Comparison of ENCODE assay signal across 8 mouse cellular contexts in genomic region chr10:79707162-79707561, GRCm38 (mm10). TPM values are rescaled to one million over a fixed set of nuclear protein-coding genes. Genes with fewer than 3 reads are reported as not detected.
DNase-seq lines count a peak whose midpoint lies in the region; ATAC-seq and TF ChIP-seq lines count a peak whose summit lies in the region.
"Had no signal": no experiment of that assay in that cellular context is flagged by ENCODE, and none has a peak within 500 bp of the region (broad histone marks: within the 10 kb centered on the region; RNA-seq: fewer than 3 reads in every experiment).

No protein-coding gene starts in this region.

- no peak overlapping the region for H3K9ac ChIP-seq in lung, postnatal 0 days (replicated peaks; ENCODE audit: low read depth)
- 0 out of 2 replicates have a peak overlapping the region, but pooled peaks have one; percentile 24 for H3K9ac ChIP-seq in intestine, embryonic 16.5 days (ENCODE audit: low read depth, low read length)
- H3K9ac ChIP-seq in stomach, embryonic 15.5 days: no peak overlapping the region

- TF ChIP-seq EP300 in lung, postnatal 0 days (IDR thresholded peaks at IDR 0.05): no peak

- peak overlapping the region; percentile 58; the same call in 1 of the 2 replicates for H3K4me2 ChIP-seq in lung, postnatal 0 days (replicated peaks; ENCODE audit: low read depth, low read length)
- peak overlapping the region; percentile 88; the same call in 1 of the 2 replicates for H3K4me2 ChIP-seq in intestine, embryonic 16.5 days (ENCODE audit: low read depth, low read length)
- peak overlapping the region; percentile 83; the same call in 1 of the 2 replicates for H3K4me2 ChIP-seq in stomach, embryonic 15.5 days

- no peak for ATAC-seq in lung, postnatal 0 days
- ATAC-seq in intestine, embryonic 16.5 days: no peak
- no peak for ATAC-seq in stomach, embryonic 15.5 days (ENCODE audit: insufficient read depth, low FRiP score, low read depth)

- H3K36me3 ChIP-seq in lung, postnatal 0 days (ENCODE audit: insufficient read depth, low read length): peaks cover 18% of the 10 kb centered on the region
- peaks cover 66% of the 10 kb centered on the region for H3K36me3 ChIP-seq in embryonic facial prominence, embryonic 10.5 days (replicated peaks)
- peaks cover 27% of the 10 kb centered on the region; the same call in 1 of the 2 replicates for H3K36me3 ChIP-seq in intestine, embryonic 16.5 days (ENCODE audit: control insufficient read depth, insufficient read depth, low read length)
- peaks cover 33% of the 10 kb centered on the region for H3K36me3 ChIP-seq in stomach, embryonic 15.5 days

- no peak overlapping the region for H3K4me3 ChIP-seq in lung, postnatal 0 days (ENCODE audit: low read depth, low read length)
- H3K4me3 ChIP-seq in embryonic facial prominence, embryonic 10.5 days: peak overlapping the region; percentile 69
- H3K4me3 ChIP-seq in intestine, embryonic 16.5 days (ENCODE audit: low read length): no peak overlapping the region
- no peak overlapping the region for H3K4me3 ChIP-seq in stomach, embryonic 15.5 days (replicated peaks)

- peaks cover 18% of the 10 kb centered on the region for H3K4me1 ChIP-seq in lung, postnatal 0 days (ENCODE audit: insufficient read depth, low read depth, low read length)
- H3K4me1 ChIP-seq in embryonic facial prominence, embryonic 10.5 days: peaks cover 38% of the 10 kb centered on the region
- H3K4me1 ChIP-seq in intestine, embryonic 16.5 days (ENCODE audit: control insufficient read depth, insufficient read depth, low read length): peaks cover 40% of the 10 kb centered on the region
- H3K4me1 ChIP-seq in stomach, embryonic 15.5 days: peaks cover 36% of the 10 kb centered on the region

- no peaks in the 10 kb centered on the region for H3K27me3 ChIP-seq in lung, postnatal 0 days (replicated peaks; ENCODE audit: insufficient read depth, low read length)
- H3K27me3 ChIP-seq in embryonic facial prominence, embryonic 10.5 days (replicated peaks; ENCODE audit: low read depth, poor library complexity, severe bottlenecking): no peaks in the 10 kb centered on the region
- H3K27me3 ChIP-seq in intestine, embryonic 16.5 days (replicated peaks; ENCODE audit: control insufficient read depth, insufficient read depth, low read length): no peaks in the 10 kb centered on the region
- no peaks in the 10 kb centered on the region for H3K27me3 ChIP-seq in stomach, embryonic 15.5 days (replicated peaks)

- no peaks in the 10 kb centered on the region for H3K9me3 ChIP-seq in lung, postnatal 0 days (ENCODE audit: low read length)
- no peaks in the 10 kb centered on the region for H3K9me3 ChIP-seq in embryonic facial prominence, embryonic 10.5 days
- no peaks in the 10 kb centered on the region for H3K9me3 ChIP-seq in intestine, embryonic 16.5 days (ENCODE audit: control insufficient read depth, low read length)
- H3K9me3 ChIP-seq in stomach, embryonic 15.5 days: no peaks in the 10 kb centered on the region

- no peak for TF ChIP-seq CTCF in lung, postnatal 0 days (IDR thresholded peaks at IDR 0.05)

- peak overlapping the region; percentile 11; the same call in 1 of the 2 replicates for H3K27ac ChIP-seq in lung, postnatal 0 days (ENCODE audit: low read length)
- no peak overlapping the region for H3K27ac ChIP-seq in embryonic facial prominence, embryonic 10.5 days (replicated peaks)
- H3K27ac ChIP-seq in intestine, embryonic 16.5 days (ENCODE audit: low read length): 0 out of 2 replicates have a peak overlapping the region, but pooled peaks have one; percentile 14
- peak overlapping the region; percentile 21; the same call in 1 of the 2 replicates for H3K27ac ChIP-seq in stomach, embryonic 15.5 days
- H3K27ac ChIP-seq: macrophage had no signal

- 31% methylated on average over 1 of the region's 1 CpGs for WGBS in lung, postnatal 0 days
- WGBS in embryonic facial prominence, embryonic 10.5 days: 80% methylated on average over 1 of the region's 1 CpGs
- 76% methylated on average over 1 of the region's 1 CpGs for WGBS in intestine, embryonic 16.5 days
- WGBS in stomach, embryonic 15.5 days: 70% methylated on average over 1 of the region's 1 CpGs

- DNase-seq in lung, postnatal 0 days (ENCODE audit: low spot score): peak; percentile 49
- DNase-seq in lung, postnatal 14 days: no peak
- DNase-seq in embryonic facial prominence, embryonic 10.5 days (ENCODE audit: low spot score): no peak
- no peak for DNase-seq in layer of hippocampus, postnatal 36 days
- no peak for DNase-seq in right cerebral cortex, postnatal 25 days

RNA-seq across cellular contexts. Expression of gene Bsg, which starts 2.9 kb away (rescaled TPM):
- polyA plus RNA-seq in lung, postnatal 0 days (2015; fragmentation: Nextera tagmentation; extraction: Ambion mirVana): 1,234 and 1,299 TPM in 2 replicates
- 591 and 608 TPM in 2 replicates for polyA plus RNA-seq in embryonic facial prominence, embryonic 10.5 days (2016; fragmentation: Nextera tagmentation; extraction: Ambion mirVana)
- 1,158 and 1,189 TPM in 2 replicates for polyA plus RNA-seq in intestine, embryonic 16.5 days (2015; fragmentation: Nextera tagmentation; extraction: Ambion mirVana)
- polyA plus RNA-seq in stomach, embryonic 15.5 days (2015; fragmentation: Nextera tagmentation; extraction: Ambion mirVana): 1,050 and 1,128 TPM in 2 replicates
- total RNA-seq in layer of hippocampus, postnatal 36 days (2021): 100 to 1,000 TPM; 555 to 610 TPM

RNA-seq across cellular contexts. Expression of gene Hcn2, which starts 9.3 kb away (rescaled TPM):
- polyA plus RNA-seq in lung, postnatal 0 days (2015; fragmentation: Nextera tagmentation; extraction: Ambion mirVana): 0.12 and 0.15 TPM in 2 replicates
- 0.04 TPM in 1 of 2 replicates, not detected in the other for polyA plus RNA-seq in embryonic facial prominence, embryonic 10.5 days (2016; fragmentation: Nextera tagmentation; extraction: Ambion mirVana)
- polyA plus RNA-seq in intestine, embryonic 16.5 days (2015; fragmentation: Nextera tagmentation; extraction: Ambion mirVana): 0.04 TPM in 1 of 2 replicates, not detected in the other
- polyA plus RNA-seq in stomach, embryonic 15.5 days (2015; fragmentation: Nextera tagmentation; extraction: Ambion mirVana): 0.08 and 0.14 TPM in 2 replicates
- 100 to 1,000 TPM; 106 to 118 TPM for total RNA-seq in layer of hippocampus, postnatal 36 days (2021)

RNA-seq across cellular contexts. Expression of gene Gzmm, which starts 18.3 kb away (rescaled TPM):
- polyA plus RNA-seq in lung, postnatal 0 days (2015; fragmentation: Nextera tagmentation; extraction: Ambion mirVana): 0.57 and 0.69 TPM in 2 replicates
- 0.88 and 1.5 TPM in 2 replicates for polyA plus RNA-seq in embryonic facial prominence, embryonic 10.5 days (2016; fragmentation: Nextera tagmentation; extraction: Ambion mirVana)
- polyA plus RNA-seq in intestine, embryonic 16.5 days (2015; fragmentation: Nextera tagmentation; extraction: Ambion mirVana): 0.21 and 0.56 TPM in 2 replicates
- polyA plus RNA-seq in stomach, embryonic 15.5 days (2015; fragmentation: Nextera tagmentation; extraction: Ambion mirVana): 0.40 and 0.57 TPM in 2 replicates
- 1 to 10 TPM; 2.4 to 2.5 TPM for total RNA-seq in layer of hippocampus, postnatal 36 days (2021)
- polyA plus RNA-seq: macrophage had no signal

RNA-seq across cellular contexts. Expression of gene Cdc34, which starts 25.2 kb away (rescaled TPM):
- 52.7 and 64.3 TPM in 2 replicates for polyA plus RNA-seq in lung, postnatal 0 days (2015; fragmentation: Nextera tagmentation; extraction: Ambion mirVana)
- polyA plus RNA-seq in embryonic facial prominence, embryonic 10.5 days (2016; fragmentation: Nextera tagmentation; extraction: Ambion mirVana): 240 and 250 TPM in 2 replicates
- 120 and 128 TPM in 2 replicates for polyA plus RNA-seq in intestine, embryonic 16.5 days (2015; fragmentation: Nextera tagmentation; extraction: Ambion mirVana)
- polyA plus RNA-seq in stomach, embryonic 15.5 days (2015; fragmentation: Nextera tagmentation; extraction: Ambion mirVana): 107 and 108 TPM in 2 replicates
- total RNA-seq in layer of hippocampus, postnatal 36 days (2021): 10 to 100 TPM; 67.0 to 70.2 TPM

RNA-seq across cellular contexts. Expression of gene Tpgs1, which starts 38.0 kb away (rescaled TPM):
- 64.6 and 71.2 TPM in 2 replicates for polyA plus RNA-seq in lung, postnatal 0 days (2015; fragmentation: Nextera tagmentation; extraction: Ambion mirVana)
- polyA plus RNA-seq in embryonic facial prominence, embryonic 10.5 days (2016; fragmentation: Nextera tagmentation; extraction: Ambion mirVana): 62.6 and 63.5 TPM in 2 replicates
- 56.8 and 64.4 TPM in 2 replicates for polyA plus RNA-seq in intestine, embryonic 16.5 days (2015; fragmentation: Nextera tagmentation; extraction: Ambion mirVana)
- 58.2 and 59.3 TPM in 2 replicates for polyA plus RNA-seq in stomach, embryonic 15.5 days (2015; fragmentation: Nextera tagmentation; extraction: Ambion mirVana)
- 10 to 100 TPM; 64.6 to 68.3 TPM for total RNA-seq in layer of hippocampus, postnatal 36 days (2021)
